In genomic region chr11:116022256-116022780, GRCm38 (mm10) we compare ENCODE assay signal across 8 mouse cellular contexts. TPM values are rescaled to one million over a fixed set of nuclear protein-coding genes. Genes with fewer than 3 reads are reported as not detected.
DNase-seq lines count a peak whose midpoint lies in the region; ATAC-seq lines count a peak whose summit lies in the region.
"Had no signal": no experiment of that assay in that cellular context is flagged by ENCODE, and none has a peak within 500 bp of the region (broad histone marks: within the 10 kb centered on the region; RNA-seq: fewer than 3 reads in every experiment).

No protein-coding gene starts in this region.

- H3K27me3 ChIP-seq in lung, embryonic 15.5 days: no peaks in the 10 kb centered on the region
- H3K27me3 ChIP-seq in forebrain, embryonic 11.5 days (ENCODE audit: control insufficient read depth, insufficient read depth, low read length): no peaks in the 10 kb centered on the region
- no peaks in the 10 kb centered on the region for H3K27me3 ChIP-seq in limb, embryonic 12.5 days
- H3K27me3 ChIP-seq in stomach, embryonic 14.5 days (ENCODE audit: control insufficient read depth, insufficient read depth, low read length): no peaks in the 10 kb centered on the region

- H3K4me3 ChIP-seq in lung, embryonic 15.5 days: peak overlapping the region; percentile 87
- H3K4me3 ChIP-seq in forebrain, embryonic 11.5 days (ENCODE audit: low read depth, low read length): peak overlapping the region; percentile 9
- peak overlapping the region; percentile 96 for H3K4me3 ChIP-seq in limb, embryonic 12.5 days (replicated peaks)
- H3K4me3 ChIP-seq in stomach, embryonic 14.5 days (ENCODE audit: low read depth, low read length): peak overlapping the region; percentile 90

- no peak for DNase-seq in lung, adult 18-20 months
- DNase-seq in forebrain, embryonic 11.5 days (ENCODE audit: low spot score): no peak
- no peak for DNase-seq in thymus, postnatal 10 days (ENCODE audit: low spot score in 2 of 2)
- DNase-seq in thymus, postnatal 4 days: no peak
- DNase-seq: kidney, adult 9 months had no signal

- H3K4me2 ChIP-seq in lung, embryonic 15.5 days: peak overlapping the region; percentile 59
- peak overlapping the region; percentile 46 for H3K4me2 ChIP-seq in forebrain, embryonic 11.5 days (ENCODE audit: low read depth, low read length, severe bottlenecking)
- H3K4me2 ChIP-seq in limb, embryonic 12.5 days: peak overlapping the region; percentile 66
- H3K4me2 ChIP-seq in stomach, embryonic 14.5 days (replicated peaks; ENCODE audit: low read depth, low read length): peak overlapping the region; percentile 56

- peaks cover 17% of the 10 kb centered on the region for H3K36me3 ChIP-seq in lung, embryonic 15.5 days
- no peaks in the 10 kb centered on the region; the same call in 1 of the 2 replicates for H3K36me3 ChIP-seq in forebrain, embryonic 11.5 days (ENCODE audit: control insufficient read depth, insufficient read depth, low read length)
- peaks cover 23% of the 10 kb centered on the region for H3K36me3 ChIP-seq in limb, embryonic 12.5 days
- peaks cover 12% of the 10 kb centered on the region for H3K36me3 ChIP-seq in stomach, embryonic 14.5 days (ENCODE audit: control insufficient read depth, insufficient read depth, low read length)

- ATAC-seq in lung, embryonic 15.5 days (ENCODE audit: borderline replicate concordance, extremely low read depth, low FRiP score, low TSS enrichment): no peak
- ATAC-seq in forebrain, embryonic 11.5 days (replicated peaks; ENCODE audit: low FRiP score): no peak
- no peak for ATAC-seq in limb, embryonic 12.5 days (ENCODE audit: insufficient number of reproducible peaks, insufficient read depth, low FRiP score, low TSS enrichment, low read depth)
- ATAC-seq in stomach, embryonic 14.5 days (ENCODE audit: insufficient number of reproducible peaks, insufficient read depth, low FRiP score, low read depth): no peak

- H3K27ac ChIP-seq in lung, embryonic 15.5 days: no peak overlapping the region
- no peak overlapping the region for H3K27ac ChIP-seq in forebrain, embryonic 11.5 days (ENCODE audit: low read depth, low read length)
- no peak overlapping the region for H3K27ac ChIP-seq in limb, embryonic 12.5 days
- H3K27ac ChIP-seq in stomach, embryonic 14.5 days (ENCODE audit: low read length): no peak overlapping the region

- peaks cover 17% of the 10 kb centered on the region for H3K4me1 ChIP-seq in lung, embryonic 15.5 days
- H3K4me1 ChIP-seq in forebrain, embryonic 11.5 days (replicated peaks; ENCODE audit: control insufficient read depth, insufficient read depth, low read length): peaks cover 2% of the 10 kb centered on the region; the same call in 1 of the 2 replicates
- peaks cover 14% of the 10 kb centered on the region for H3K4me1 ChIP-seq in limb, embryonic 12.5 days (replicated peaks)
- H3K4me1 ChIP-seq in stomach, embryonic 14.5 days (ENCODE audit: control insufficient read depth, insufficient read depth, low read length): 0 out of 2 replicates have a peak, but pooled peaks cover 5% of the 10 kb centered on the region

- H3K9me3 ChIP-seq in lung, embryonic 15.5 days: no peaks in the 10 kb centered on the region
- H3K9me3 ChIP-seq in forebrain, embryonic 11.5 days (ENCODE audit: control insufficient read depth, low read length): no peaks in the 10 kb centered on the region
- no peaks in the 10 kb centered on the region for H3K9me3 ChIP-seq in limb, embryonic 12.5 days
- H3K9me3 ChIP-seq in stomach, embryonic 14.5 days (ENCODE audit: control insufficient read depth, low read depth, low read length): no peaks in the 10 kb centered on the region

- H3K9ac ChIP-seq in lung, embryonic 15.5 days: peak overlapping the region; percentile 44
- no peak overlapping the region for H3K9ac ChIP-seq in forebrain, embryonic 11.5 days (ENCODE audit: low read length)
- peak overlapping the region; percentile 40; the same call in 1 of the 2 replicates for H3K9ac ChIP-seq in limb, embryonic 12.5 days (replicated peaks)
- peak overlapping the region; percentile 1; the same call in 1 of the 2 replicates for H3K9ac ChIP-seq in stomach, embryonic 14.5 days (replicated peaks; ENCODE audit: low read depth, low read length)

- WGBS in lung, embryonic 15.5 days: 42% methylated on average over 4 of the region's 4 CpGs
- 78% methylated on average over 4 of the region's 4 CpGs for WGBS in forebrain, embryonic 11.5 days
- WGBS in limb, embryonic 12.5 days: 71% methylated on average over 4 of the region's 4 CpGs
- WGBS in stomach, embryonic 14.5 days: 44% methylated on average over 4 of the region's 4 CpGs

RNA-seq across cellular contexts. Expression of gene H3f3b, which starts 5.4 kb away (rescaled TPM):
- polyA plus RNA-seq in lung, embryonic 15.5 days (2015; fragmentation: Nextera tagmentation; extraction: Ambion mirVana): 1,879 and 1,955 TPM in 2 replicates
- 1,836 and 1,931 TPM in 2 replicates for polyA plus RNA-seq in forebrain, embryonic 11.5 days (2014; fragmentation: Nextera tagmentation; extraction: Ambion mirVana)
- polyA plus RNA-seq in limb, embryonic 12.5 days (2016; fragmentation: Nextera tagmentation; extraction: Ambion mirVana): 2,405 and 2,474 TPM in 2 replicates
- 1,982 and 2,067 TPM in 2 replicates for polyA plus RNA-seq in stomach, embryonic 14.5 days (2014; fragmentation: Nextera tagmentation; extraction: Ambion mirVana)

RNA-seq across cellular contexts. Expression of gene Unk, which starts 7.8 kb away (rescaled TPM):
- polyA plus RNA-seq in lung, embryonic 15.5 days (2015; fragmentation: Nextera tagmentation; extraction: Ambion mirVana): 37.0 and 37.7 TPM in 2 replicates
- 40.7 and 48.5 TPM in 2 replicates for polyA plus RNA-seq in forebrain, embryonic 11.5 days (2014; fragmentation: Nextera tagmentation; extraction: Ambion mirVana)
- 50.0 and 51.8 TPM in 2 replicates for polyA plus RNA-seq in limb, embryonic 12.5 days (2016; fragmentation: Nextera tagmentation; extraction: Ambion mirVana)
- polyA plus RNA-seq in stomach, embryonic 14.5 days (2014; fragmentation: Nextera tagmentation; extraction: Ambion mirVana): 29.2 and 31.6 TPM in 2 replicates

RNA-seq across cellular contexts. Expression of gene Galk1, which starts 9.8 kb away (rescaled TPM):
- polyA plus RNA-seq in lung, embryonic 15.5 days (2015; fragmentation: Nextera tagmentation; extraction: Ambion mirVana): 215 and 229 TPM in 2 replicates
- polyA plus RNA-seq in forebrain, embryonic 11.5 days (2014; fragmentation: Nextera tagmentation; extraction: Ambion mirVana): 142 and 151 TPM in 2 replicates
- 181 and 182 TPM in 2 replicates for polyA plus RNA-seq in limb, embryonic 12.5 days (2016; fragmentation: Nextera tagmentation; extraction: Ambion mirVana)
- 157 and 164 TPM in 2 replicates for polyA plus RNA-seq in stomach, embryonic 14.5 days (2014; fragmentation: Nextera tagmentation; extraction: Ambion mirVana)

RNA-seq across cellular contexts. Expression of gene Itgb4, which starts 47.8 kb away (rescaled TPM):
- polyA plus RNA-seq in lung, embryonic 15.5 days (2015; fragmentation: Nextera tagmentation; extraction: Ambion mirVana): 2.6 and 3.4 TPM in 2 replicates
- polyA plus RNA-seq in forebrain, embryonic 11.5 days (2014; fragmentation: Nextera tagmentation; extraction: Ambion mirVana): 0.57 and 0.72 TPM in 2 replicates
- 3.1 and 3.9 TPM in 2 replicates for polyA plus RNA-seq in limb, embryonic 12.5 days (2016; fragmentation: Nextera tagmentation; extraction: Ambion mirVana)
- polyA plus RNA-seq in stomach, embryonic 14.5 days (2014; fragmentation: Nextera tagmentation; extraction: Ambion mirVana): 10.2 and 10.7 TPM in 2 replicates

RNA-seq across cellular contexts. Expression of gene Unc13d, which starts 55.4 kb away (rescaled TPM):
- polyA plus RNA-seq in lung, embryonic 15.5 days (2015; fragmentation: Nextera tagmentation; extraction: Ambion mirVana): 4.1 and 6.4 TPM in 2 replicates
- 1.6 and 2.2 TPM in 2 replicates for polyA plus RNA-seq in forebrain, embryonic 11.5 days (2014; fragmentation: Nextera tagmentation; extraction: Ambion mirVana)
- polyA plus RNA-seq in limb, embryonic 12.5 days (2016; fragmentation: Nextera tagmentation; extraction: Ambion mirVana): 1.4 and 1.7 TPM in 2 replicates
- 3.7 and 4.7 TPM in 2 replicates for polyA plus RNA-seq in stomach, embryonic 14.5 days (2014; fragmentation: Nextera tagmentation; extraction: Ambion mirVana)

Comparison
In these comparisons a context has a peak if more than half of its experiments do, and no peak if none do; other contexts are left out.
1. H3K4me3 ChIP-seq: peak in every context shown above with its lines; median percentile 96 in limb, embryonic 12.5 days; 90 in stomach, embryonic 14.5 days; 87 in lung, embryonic 15.5 days; 9 in forebrain, embryonic 11.5 days.